Mouse (Mus musculus): ENCODE results near the gene 1810013L24Rik.

Gene 1810013L24Rik

GRCm38 (mm10) chr16:8829564-8830359 is at the start of gene 1810013L24Rik:
TSS of gene 1810013L24Rik (plus strand) at chr16:8830100.
- DNase-seq (ENCODE audit: low spot score in 2 of 2), result peak; percentile 93 to 97

- no peak for DNase-seq (ENCODE audit: low spot score in 2 of 2)
Measured at GRCm38 (mm10) chr16:8780187-8780586, 49.7 kb upstream of the 1810013L24Rik start.

GRCm38 (mm10) chr16:8781191-8781590 is 48.7 kb upstream of the 1810013L24Rik start:
- no peak for DNase-seq (ENCODE audit: low spot score in 2 of 2)

DNA sequence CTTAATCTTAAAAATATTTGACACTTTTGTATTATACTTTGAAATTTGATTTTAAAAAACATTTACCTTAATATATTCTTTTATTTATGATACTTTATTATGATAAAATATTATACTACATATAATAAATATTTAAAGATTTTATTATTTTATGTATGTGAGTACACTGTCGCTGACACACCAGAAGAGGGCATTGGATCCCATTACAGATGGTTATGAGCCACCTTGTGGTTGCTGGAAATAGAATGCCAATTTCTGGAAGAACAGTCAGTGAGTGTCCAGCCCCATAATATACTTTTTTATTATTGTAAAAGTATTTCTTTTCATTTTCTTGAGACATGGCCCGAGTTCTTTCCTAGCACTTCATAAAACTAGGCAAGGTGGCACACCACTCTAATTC is 48.2 kb upstream of the 1810013L24Rik start:
- no peak for DNase-seq (ENCODE audit: low spot score in 2 of 2)

DNA sequence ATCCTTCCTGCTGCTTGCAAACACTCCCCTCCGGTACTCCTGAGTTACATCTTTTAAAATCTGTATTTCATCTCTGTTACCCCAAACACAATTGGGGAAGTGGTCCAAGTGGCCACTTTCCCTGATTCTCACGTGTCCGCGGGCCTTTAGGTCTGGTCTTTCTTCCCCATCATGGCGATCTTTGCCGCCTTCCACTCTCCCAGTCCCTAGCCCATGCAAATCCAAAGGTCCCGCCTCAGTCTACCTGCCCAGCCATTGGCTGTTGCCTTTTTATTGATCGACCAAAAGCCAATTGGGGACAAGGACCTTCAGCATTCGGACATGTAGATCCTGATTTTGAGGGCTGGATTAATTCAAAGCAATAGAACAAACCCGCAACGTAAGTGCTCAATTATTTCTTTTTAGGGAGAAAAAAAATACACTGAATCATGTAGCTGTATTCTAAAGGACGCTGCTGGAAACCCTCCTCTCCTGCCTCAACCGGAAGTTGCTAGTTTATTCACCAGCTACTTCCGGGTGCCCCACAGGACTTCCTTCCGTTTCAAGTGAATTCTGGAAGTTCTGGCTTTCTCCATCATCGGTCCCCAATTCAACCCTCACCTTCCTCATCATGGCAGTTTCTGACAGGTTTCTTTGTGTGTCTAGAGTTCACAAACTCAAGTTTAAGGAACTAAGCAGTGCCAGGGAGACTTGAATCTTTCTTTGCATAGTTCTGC is 46.5 kb upstream of the 1810013L24Rik start:
- no peak for DNase-seq (ENCODE audit: low spot score in 2 of 2)

GRCm38 (mm10) chr16:8784753-8785152 is 45.1 kb upstream of the 1810013L24Rik start:
- no peak for DNase-seq (ENCODE audit: low spot score in 2 of 2)

DNA sequence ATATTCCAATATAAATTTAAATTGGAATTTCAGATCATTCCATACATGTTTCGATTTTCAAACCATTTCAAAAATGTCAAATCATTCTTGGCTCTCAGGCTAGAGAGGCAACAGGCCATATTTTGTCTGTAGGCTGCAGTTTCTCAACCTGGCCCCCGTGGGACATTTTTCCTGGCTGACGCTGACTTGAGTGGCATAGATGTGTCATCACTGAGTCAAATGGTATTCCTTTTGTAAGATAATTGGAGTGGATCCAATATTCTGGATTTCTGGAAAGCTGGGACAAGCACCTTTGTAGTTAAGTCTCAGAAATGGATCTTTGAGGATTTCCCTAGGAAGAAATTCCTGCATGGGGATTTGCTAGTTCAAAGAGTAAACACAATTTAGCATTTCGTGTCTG is 39.0 kb upstream of the 1810013L24Rik start:
- DNase-seq (ENCODE audit: low spot score in 2 of 2), result no peak

- DNase-seq (ENCODE audit: low spot score in 2 of 2), result no peak
Measured at GRCm38 (mm10) chr16:8791949-8792557, 37.8 kb upstream of the 1810013L24Rik start, which contains the start of gene Usp7. TSS of gene Usp7 (minus strand) at chr16:8792308.

DNA sequence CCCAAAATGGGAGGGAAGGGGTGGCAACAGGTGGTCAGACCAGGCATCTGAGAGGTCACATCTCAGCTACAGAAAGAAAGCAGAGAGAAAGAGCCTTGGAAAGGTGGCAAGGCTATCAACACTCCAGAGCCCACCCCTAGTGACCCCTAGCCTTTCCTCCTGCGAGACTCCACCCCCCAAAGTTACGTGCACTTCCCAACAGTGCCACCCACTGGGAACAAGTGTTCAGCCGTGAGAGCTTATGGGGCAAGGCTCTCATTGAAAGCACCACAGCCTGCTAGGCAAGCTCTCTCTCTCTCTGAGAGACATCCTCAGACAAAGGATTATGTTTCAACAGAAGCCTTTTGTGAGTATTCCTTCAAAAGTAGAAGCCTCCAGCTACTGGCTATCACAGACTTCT is 34.9 kb upstream of the 1810013L24Rik start:
- no peak for DNase-seq (ENCODE audit: low spot score in 2 of 2)

DNA sequence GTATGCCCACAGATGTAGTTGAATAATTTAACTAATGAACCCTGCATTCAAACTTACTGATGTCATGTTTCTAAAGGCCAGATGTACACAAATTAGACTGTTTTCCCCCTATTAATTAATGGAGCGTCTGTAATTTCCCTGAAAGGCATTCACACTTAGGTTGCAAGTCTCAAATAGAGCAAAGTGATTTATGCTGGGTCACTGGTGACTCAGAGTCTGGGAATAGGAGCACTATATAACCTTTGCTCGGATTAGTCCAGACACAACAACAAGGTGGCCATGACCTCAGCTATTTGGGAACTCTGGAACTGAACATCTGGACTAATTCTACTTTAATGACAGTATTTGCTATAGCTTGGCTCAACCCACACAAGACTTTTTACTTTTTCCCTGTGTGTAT is 34.0 kb upstream of the 1810013L24Rik start:
- no peak for DNase-seq (ENCODE audit: low spot score in 2 of 2)

DNA sequence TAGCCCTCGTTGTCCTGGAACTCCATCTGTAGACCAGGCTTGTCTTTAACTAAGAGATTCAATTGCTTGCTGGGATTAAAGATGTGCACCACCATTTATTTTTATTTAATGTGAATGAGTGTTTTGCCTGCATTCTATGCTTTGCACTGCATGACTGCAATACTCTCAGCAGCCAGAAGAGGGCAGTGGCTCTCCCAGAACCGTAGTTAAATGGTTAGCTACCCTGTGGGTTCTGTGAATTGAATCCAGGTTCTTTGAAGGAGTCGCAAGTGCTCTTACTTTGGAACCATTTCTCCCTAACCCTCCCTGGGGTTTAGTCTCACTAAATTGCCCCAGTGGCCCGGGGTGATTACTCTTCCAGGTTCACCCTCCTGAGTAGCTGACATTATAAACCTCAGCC is 23.2 kb upstream of the 1810013L24Rik start:
- peak in 1 of 2 experiments; percentile 24 for DNase-seq (ENCODE audit: low spot score in 2 of 2)

- DNase-seq (ENCODE audit: low spot score in 2 of 2), result no peak
Measured at GRCm38 (mm10) chr16:8810399-8811127, 19.3 kb upstream of the 1810013L24Rik start.

DNA sequence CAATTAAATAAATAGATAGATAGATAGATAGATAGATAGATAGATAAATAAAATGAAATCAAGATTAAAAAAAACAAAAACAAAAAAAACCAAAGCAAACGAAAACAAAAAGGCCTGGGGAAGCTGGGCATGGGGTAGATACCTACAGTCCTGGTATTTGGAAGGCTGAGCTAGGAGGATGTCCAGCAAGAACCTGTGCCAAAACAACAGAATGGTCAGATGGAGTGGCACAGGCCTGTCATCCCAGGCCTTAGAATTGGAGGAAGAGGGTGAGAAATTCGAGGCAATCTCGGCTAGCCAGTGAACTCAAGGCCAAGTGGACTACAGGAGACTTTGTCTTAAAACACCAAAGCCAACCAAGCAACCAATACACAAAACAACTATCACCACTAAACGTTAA is 12.0 kb upstream of the 1810013L24Rik start:
- no peak for DNase-seq (ENCODE audit: low spot score in 2 of 2)

GRCm38 (mm10) chr16:8821429-8821828 is 8.5 kb upstream of the 1810013L24Rik start:
- DNase-seq (ENCODE audit: low spot score in 2 of 2), result no peak

GRCm38 (mm10) chr16:8822586-8822985 is 7.3 kb upstream of the 1810013L24Rik start:
- DNase-seq (ENCODE audit: low spot score in 2 of 2), result no peak

GRCm38 (mm10) chr16:8823661-8824060 is 6.2 kb upstream of the 1810013L24Rik start:
- DNase-seq (ENCODE audit: low spot score in 2 of 2), result no peak

DNA sequence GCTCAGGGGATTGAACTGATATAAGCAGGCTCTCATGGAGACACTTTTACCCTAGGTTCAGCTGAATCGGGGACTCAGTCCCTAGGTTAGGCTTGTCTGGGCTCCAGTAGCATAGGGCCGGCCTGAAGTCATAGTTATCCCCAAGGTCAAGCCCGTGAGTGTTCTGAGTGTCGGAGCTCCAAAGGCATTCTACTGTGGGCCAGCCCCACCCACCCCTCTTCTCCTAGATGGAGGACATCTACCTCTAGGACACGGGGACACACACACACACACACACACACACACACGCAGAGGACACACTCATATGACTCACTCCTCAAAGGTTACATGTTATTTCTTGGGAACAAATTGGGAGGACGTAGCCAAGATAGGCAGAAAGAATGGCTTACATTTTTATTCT is 2.5 kb upstream of the 1810013L24Rik start:
- DNase-seq (ENCODE audit: low spot score in 2 of 2), result no peak

GRCm38 (mm10) chr16:8828636-8829563 is 1.0 kb upstream of the 1810013L24Rik start:
- DNase-seq (ENCODE audit: low spot score in 2 of 2), result no peak

DNA sequence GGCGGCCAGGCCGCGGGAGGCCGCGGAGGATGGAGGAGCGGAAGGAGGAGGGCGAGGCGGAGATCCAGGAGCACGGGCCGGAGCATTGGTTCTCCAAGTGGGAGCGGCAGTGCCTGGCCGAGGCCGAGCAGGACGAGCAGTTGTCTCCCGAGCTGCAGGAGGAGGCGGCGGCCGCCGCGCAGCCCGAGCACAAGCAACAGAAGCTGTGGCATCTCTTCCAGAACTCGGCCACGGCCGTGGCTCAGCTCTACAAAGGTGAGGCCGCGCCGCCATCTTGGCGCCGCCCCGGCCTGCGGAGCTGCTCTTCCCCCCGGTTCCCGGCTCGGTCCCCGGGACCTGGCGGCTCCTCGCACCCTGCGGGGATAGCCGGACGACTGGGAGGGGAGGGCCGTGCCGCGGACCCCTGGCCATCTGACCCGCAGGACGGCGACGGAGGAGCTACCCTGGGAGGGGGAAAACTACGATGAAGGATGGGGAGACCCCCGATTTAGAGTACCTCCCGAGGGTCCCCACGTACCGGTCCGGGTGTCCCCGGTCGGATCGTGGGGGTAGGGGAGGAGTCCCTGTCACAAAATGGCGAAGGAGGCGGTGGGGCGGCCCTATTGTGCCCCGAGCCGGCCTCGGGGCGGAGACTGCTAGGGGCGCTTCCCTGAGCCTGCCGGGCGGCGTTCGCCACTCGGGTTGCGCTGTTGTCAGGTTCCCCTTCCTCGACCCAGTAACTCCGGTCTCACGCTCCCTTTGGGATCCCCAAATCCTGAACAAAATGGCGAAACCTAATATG is 721 bp downstream of the 1810013L24Rik start:
- peak; percentile 31 to 58 for DNase-seq (ENCODE audit: low spot score in 2 of 2)

- peak in 1 of 2 experiments; percentile 7 for DNase-seq (ENCODE audit: low spot score in 2 of 2)
Measured at GRCm38 (mm10) chr16:8831241-8831640, 1.3 kb downstream of the 1810013L24Rik start.
